In genomic region chr9:115382824-115383475, GRCm38 (mm10) we compare ENCODE assay signal across 21 mouse cellular contexts.
A peak's percentile ranks its signal among the peaks of the same experiment; 100 is the strongest.
DNase-seq lines count a peak whose midpoint lies in the region; ATAC-seq lines count a peak whose summit lies in the region.
"Had no signal": no experiment of that assay in that cellular context is flagged by ENCODE, and none has a peak within 500 bp of the region (broad histone marks: within the 10 kb centered on the region; RNA-seq: fewer than 3 reads in every experiment).

No protein-coding gene starts in this region.

- no peak overlapping the region for H3K9ac ChIP-seq in embryonic facial prominence, embryonic 11.5 days (replicated peaks; ENCODE audit: low read length)
- H3K9ac ChIP-seq in forebrain, embryonic 12.5 days, result no peak overlapping the region
- H3K9ac ChIP-seq: embryonic facial prominence, embryonic 15.5 days; heart, embryonic 15.5 days; hindbrain, embryonic 13.5 days had no signal

- no peaks in the 10 kb centered on the region for H3K36me3 ChIP-seq in embryonic facial prominence, embryonic 11.5 days (replicated peaks; ENCODE audit: control insufficient read depth, insufficient read depth, low read depth, low read length)
- H3K36me3 ChIP-seq in embryonic facial prominence, embryonic 10.5 days (replicated peaks), result no peaks in the 10 kb centered on the region
- no peaks in the 10 kb centered on the region for H3K36me3 ChIP-seq in forebrain, embryonic 12.5 days (replicated peaks)
- H3K36me3 ChIP-seq: embryonic facial prominence, embryonic 15.5 days; heart, embryonic 15.5 days; hindbrain, embryonic 13.5 days had no signal

- no peak overlapping the region for H3K4me2 ChIP-seq in embryonic facial prominence, embryonic 11.5 days (ENCODE audit: low read depth, low read length)
- H3K4me2 ChIP-seq in forebrain, embryonic 12.5 days, result no peak overlapping the region
- H3K4me2 ChIP-seq: embryonic facial prominence, embryonic 15.5 days; heart, embryonic 11.5 days; heart, embryonic 15.5 days; hindbrain, embryonic 13.5 days had no signal

- 84% methylated on average over 12 of the region's 12 CpGs for WGBS in embryonic facial prominence, embryonic 11.5 days
- WGBS in embryonic facial prominence, embryonic 10.5 days, result 88% methylated on average over 12 of the region's 12 CpGs
- WGBS in forebrain, embryonic 12.5 days, result 92% methylated on average over 12 of the region's 12 CpGs

- H3K27me3 ChIP-seq in embryonic facial prominence, embryonic 11.5 days (ENCODE audit: control insufficient read depth, insufficient read depth, low read length), result no peaks in the 10 kb centered on the region
- no peaks in the 10 kb centered on the region for H3K27me3 ChIP-seq in embryonic facial prominence, embryonic 10.5 days (replicated peaks; ENCODE audit: low read depth, poor library complexity, severe bottlenecking)
- H3K27me3 ChIP-seq in forebrain, embryonic 12.5 days, result no peaks in the 10 kb centered on the region
- H3K27me3 ChIP-seq: embryonic facial prominence, embryonic 15.5 days; heart, embryonic 15.5 days; hindbrain, embryonic 13.5 days had no signal

- ATAC-seq in embryonic facial prominence, embryonic 11.5 days (replicated peaks; ENCODE audit: insufficient number of reproducible peaks, low FRiP score, low TSS enrichment, low read depth), result no peak
- ATAC-seq in forebrain, embryonic 12.5 days (ENCODE audit: low FRiP score), result no peak
- ATAC-seq: forebrain, embryonic 16.5 days; hindbrain, postnatal 0 days had no signal

- H3K9me3 ChIP-seq in embryonic facial prominence, embryonic 11.5 days (replicated peaks; ENCODE audit: control insufficient read depth, low read length), result no peaks in the 10 kb centered on the region
- no peaks in the 10 kb centered on the region for H3K9me3 ChIP-seq in embryonic facial prominence, embryonic 10.5 days
- H3K9me3 ChIP-seq in forebrain, embryonic 12.5 days, result no peaks in the 10 kb centered on the region
- H3K9me3 ChIP-seq: embryonic facial prominence, embryonic 15.5 days; heart, embryonic 15.5 days had no signal

- H3K4me1 ChIP-seq in embryonic facial prominence, embryonic 11.5 days (ENCODE audit: control insufficient read depth, insufficient read depth, low read length), result no peaks in the 10 kb centered on the region
- H3K4me1 ChIP-seq in embryonic facial prominence, embryonic 10.5 days, result 0 out of 2 replicates have a peak, but pooled peaks cover 3% of the 10 kb centered on the region
- peaks cover 5% of the 10 kb centered on the region for H3K4me1 ChIP-seq in forebrain, embryonic 12.5 days
- H3K4me1 ChIP-seq: embryonic facial prominence, embryonic 15.5 days had no signal

- DNase-seq in embryonic facial prominence, embryonic 11.5 days (ENCODE audit: low spot score), result peak; percentile 31
- no peak for DNase-seq in embryonic facial prominence, embryonic 10.5 days (ENCODE audit: low spot score)
- peak; percentile 29 to 47 for DNase-seq in adrenal gland, postnatal 36 days
- DNase-seq in fat pad, adult 2 months (ENCODE audit: extremely low read depth, low read depth, low spot score), result peak; percentile 90
- no peak for DNase-seq in thymus, postnatal 36 days
- DNase-seq: cerebellum, adult 2 months; cerebellum, postnatal 10 days; embryo, embryonic 11 days; gastrocnemius, postnatal 25 days; heart, adult 2 months; heart, postnatal 14 days; kidney, adult 11 months; kidney, adult 9 months had no signal

- H3K27ac ChIP-seq in embryonic facial prominence, embryonic 11.5 days (replicated peaks; ENCODE audit: low read depth, low read length), result no peak overlapping the region
- H3K27ac ChIP-seq in embryonic facial prominence, embryonic 10.5 days (replicated peaks), result no peak overlapping the region
- H3K27ac ChIP-seq in forebrain, embryonic 12.5 days, result no peak overlapping the region
- H3K27ac ChIP-seq: embryonic facial prominence, embryonic 15.5 days; heart, adult 2 months; heart, embryonic 15.5 days; hindbrain, embryonic 13.5 days; hindbrain, postnatal 0 days had no signal

- H3K4me3 ChIP-seq in embryonic facial prominence, embryonic 11.5 days (ENCODE audit: low read depth, low read length), result no peak overlapping the region
- H3K4me3 ChIP-seq in embryonic facial prominence, embryonic 10.5 days, result no peak overlapping the region
- H3K4me3 ChIP-seq in forebrain, embryonic 12.5 days (replicated peaks), result no peak overlapping the region
- H3K4me3 ChIP-seq: embryonic facial prominence, embryonic 15.5 days; erythroblast, embryonic 14.5 days; heart, adult 2 months; heart, embryonic 15.5 days; hindbrain, embryonic 13.5 days had no signal

Comparison
In these comparisons a context has a peak if more than half of its experiments do, and no peak if none do; other contexts are left out.
1. DNase-seq: peak in embryonic facial prominence, embryonic 11.5 days (single experiment), adrenal gland, postnatal 36 days (2 of 2) and fat pad, adult 2 months (single experiment); none in embryonic facial prominence, embryonic 10.5 days (single experiment) and thymus, postnatal 36 days (0 of 2).